Mouse (Mus musculus) C2C12 (cell line): Measurements from ENCODE around the gene Prkci.

Experiments used
- CTCF ChIP-seq: IDR thresholded peaks from one replicate; pipeline ENCODE4 v1.5.1; 2011; ENCODE audit not compliant: control insufficient read depth, insufficient read depth, insufficient read length
- MAX ChIP-seq: IDR thresholded peaks from one replicate; pipeline ENCODE4 v1.6.1; 2011; ENCODE audit warnings: mild to moderate bottlenecking, control low read depth
- MYOG ChIP-seq: IDR thresholded peaks from one replicate; pipeline ENCODE4 v1.6.1; 2011; ENCODE audit not compliant: control insufficient read depth, insufficient read length; ENCODE audit errors: extremely low read depth
- USF1 ChIP-seq: IDR thresholded peaks from one replicate; pipeline ENCODE4 v1.6.1; 2011; ENCODE audit warnings: low read depth, mild to moderate bottlenecking, control low read depth, moderate library complexity

DNA sequence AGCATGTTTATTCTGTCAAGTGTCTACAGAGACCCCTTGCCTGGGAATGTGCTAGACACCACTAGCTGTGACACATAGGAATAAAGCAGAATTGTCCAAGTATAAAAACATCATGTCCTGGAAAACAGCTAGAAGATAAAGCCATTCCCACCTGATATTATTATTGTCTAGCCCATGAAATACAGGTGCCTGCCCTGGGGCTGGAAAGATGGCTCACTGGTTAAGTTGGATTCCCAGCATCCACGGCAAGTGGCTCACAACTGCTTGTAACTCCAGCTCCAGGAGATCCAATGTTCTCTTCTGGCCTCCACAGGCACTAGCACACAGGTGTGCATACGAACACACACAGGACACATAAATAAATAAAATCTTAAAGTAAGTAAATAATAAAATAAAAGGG is 36.8 kb upstream of the Prkci start:
- TF ChIP-seq CTCF: no peak
- no peak for TF ChIP-seq MYOG
- no peak for TF ChIP-seq USF1
- no peak for TF ChIP-seq MAX
